Mouse (Mus musculus): Measurements from ENCODE around the gene Atp8b4.

The Atp8b4 gene

GRCm38 (mm10) chr2:126283086-126283485, 217.4 kb downstream of the Atp8b4 start:
- DNase-seq = no peak

- DNase-seq = no peak
Measured at GRCm38 (mm10) chr2:126275511-126275910, 225.0 kb downstream of the Atp8b4 start.

GRCm38 (mm10) chr2:126274826-126275405, 225.6 kb downstream of the Atp8b4 start:
- DNase-seq = no peak

- DNase-seq = no peak
Measured at GRCm38 (mm10) chr2:126274311-126274710, 226.2 kb downstream of the Atp8b4 start.

Data from cerebellum, adult 9-10 months (tissue).